Mouse (Mus musculus) ES-E14 (cell line): ENCODE results near the gene Rhoc. TPM values are rescaled to one million over a fixed set of nuclear protein-coding genes. Genes with fewer than 3 reads are reported as not detected.

Source experiments
- DNase-seq: peaks from one replicate; pipeline ENCODE4 v3.0.0-alpha.2; 2013; ENCODE audit warnings: low read depth, low spot score
- H3K27ac ChIP-seq: 2 replicates; pipeline ENCODE4 v1.5.1; 2012; ENCODE audit warnings: low read depth, mild to moderate bottlenecking, low read length, moderate library complexity, mixed read lengths; ENCODE audit not compliant: poor library complexity, insufficient read depth, severe bottlenecking
- H3K36me3 ChIP-seq: 2 replicates; pipeline ENCODE4 v1.6.1; 2012; ENCODE audit warnings: mild to moderate bottlenecking, low read length, moderate library complexity, mixed read lengths; ENCODE audit not compliant: control insufficient read depth, poor library complexity, insufficient read depth, severe bottlenecking
- H3K4me1 ChIP-seq, 2 experiments: fragments of 150-350 bp in 1 of 2; sonication (generic) in 1 of 2; 2 replicates each; pipeline ENCODE4 v1.6.1; 2012; ENCODE audit warnings: low read length in 2 of 2, mild to moderate bottlenecking in 1 of 2, mixed read lengths in 1 of 2; ENCODE audit not compliant: control insufficient read depth in 2 of 2, insufficient read depth in 2 of 2, poor library complexity in 1 of 2
- H3K4me3 ChIP-seq, 2 experiments: fragments of 150-350 bp in 1 of 2; sonication (generic) in 1 of 2; 2 replicates each; pipeline ENCODE4 v1.5.1; 2012; ENCODE audit warnings: low read length in 2 of 2, low read depth in 1 of 2, mild to moderate bottlenecking in 1 of 2, mixed read lengths in 1 of 2; ENCODE audit not compliant: insufficient read depth in 1 of 2, poor library complexity in 1 of 2, severe bottlenecking in 1 of 2
- H3K9ac ChIP-seq: 2 replicates; pipeline ENCODE4 v1.6.1; 2012; ENCODE audit warnings: low read depth, mild to moderate bottlenecking, low read length, mixed read lengths; ENCODE audit not compliant: poor library complexity, insufficient read depth, severe bottlenecking
- H3K9me3 ChIP-seq: fragments of 150-350 bp; sonication (generic); 2 replicates; pipeline ENCODE4 v1.6.1; 2012; ENCODE audit warnings: low read depth, mild to moderate bottlenecking, low read length; ENCODE audit not compliant: control insufficient read depth, insufficient read depth
- CHD2 ChIP-seq: IDR thresholded peaks from 2 replicates; pipeline ENCODE4 v1.6.1; 2014; ENCODE audit warnings: mild to moderate bottlenecking, low read depth, low read length, inconsistent platforms
- HCFC1 ChIP-seq: IDR thresholded peaks from 2 replicates; pipeline ENCODE4 v1.6.1; 2012; ENCODE audit warnings: low read length, inconsistent platforms, borderline replicate concordance; ENCODE audit not compliant: insufficient read depth
- MAFK ChIP-seq: IDR thresholded peaks from 2 replicates; pipeline ENCODE4 v1.6.1; 2014; ENCODE audit warnings: mild to moderate bottlenecking, low read depth, low read length, inconsistent platforms; ENCODE audit not compliant: insufficient read depth
- ZC3H11A ChIP-seq: IDR thresholded peaks from 2 replicates; pipeline ENCODE4 v1.6.1; 2012; ENCODE audit warnings: low read depth, mild to moderate bottlenecking, inconsistent platforms, low read length, borderline replicate concordance
- ZNF384 ChIP-seq: IDR thresholded peaks from 2 replicates; pipeline ENCODE4 v1.6.1; 2012; ENCODE audit warnings: low read depth, low read length, inconsistent platforms
- in situ Hi-C, 2 experiments: fragments of 600-800 bp; cut with MboI; formaldehyde crosslinking; loops; one replicate each; pipeline ENCODE4 v1.15.1; 2025; ENCODE audit warnings: low sequenced_read_pairs in 2 of 2, inconsistent platforms in 1 of 2; ENCODE audit not compliant: unreplicated experiment in 2 of 2
- total RNA-seq: library from RNA; depleted of rRNA; stranded (reverse); fragments of 300-350 nt; gene quantifications from 2 replicates; pipeline ENCODE4 v1.2.3, GENCODE M21; 2012; rRNA removed

Gene Rhoc
- total RNA-seq, 1 experiment, result 99.9 TPM

DNA sequence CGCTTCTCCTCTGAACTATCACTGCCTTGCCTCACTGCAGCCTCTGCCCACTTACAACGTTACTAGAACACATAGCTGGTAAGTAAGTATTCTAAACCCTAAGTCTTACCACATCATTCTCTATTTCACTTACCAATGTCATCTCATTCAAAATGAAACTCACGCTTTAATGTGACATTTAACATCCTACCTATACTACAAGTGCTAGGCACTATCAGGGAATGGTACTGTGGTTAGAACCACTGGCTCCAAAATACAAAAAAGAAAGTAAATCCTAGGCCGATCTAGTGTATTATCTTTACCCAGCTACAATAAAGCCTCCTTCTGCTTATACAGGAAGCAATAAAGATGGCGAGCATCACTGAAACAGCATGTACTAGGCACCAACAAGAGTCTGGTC, 52.9 kb downstream of the Rhoc start:
- no peak for TF ChIP-seq HCFC1
- no peak for TF ChIP-seq ZC3H11A
- no peak for TF ChIP-seq ZNF384
- TF ChIP-seq CHD2, result no peak
- TF ChIP-seq MAFK, result no peak
- peaks cover 2% of the 10 kb centered on the region; the same call in 1 of the 2 replicates for H3K36me3 ChIP-seq
- in situ Hi-C loops, result no loop called here
- H3K9ac ChIP-seq, result no peak overlapping the region
- no peak overlapping the region for H3K4me3 ChIP-seq
- H3K4me1 ChIP-seq, result no peaks in the 10 kb centered on the region
- no peak for DNase-seq
- H3K9me3 ChIP-seq, result no peaks in the 10 kb centered on the region
- no peak overlapping the region for H3K27ac ChIP-seq

Other genes starting within 250 kb of the Rhoc start
- gene Slc16a1, start 149.7 kb upstream of the Rhoc start, total RNA-seq, result 121 and 172 TPM in 2 replicates
- 25.7 and 49.6 TPM in 2 replicates for gene Ppm1j, start 7.3 kb upstream of the Rhoc start, total RNA-seq
- gene Fam19a3, start 6.5 kb upstream of the Rhoc start, total RNA-seq, result 0.13 and 0.16 TPM in 2 replicates
- 37.5 and 55.5 TPM in 2 replicates for gene Mov10, start 30.2 kb downstream of the Rhoc start, total RNA-seq
- gene St7l, start 75.6 kb downstream of the Rhoc start, total RNA-seq, result 14.3 and 16.1 TPM in 2 replicates
- gene Capza1, start 76.1 kb downstream of the Rhoc start, total RNA-seq, result 34.2 and 59.1 TPM in 2 replicates
- 1.1 and 1.3 TPM in 2 replicates for gene Wnt2b, start 173.5 kb downstream of the Rhoc start, total RNA-seq